In genomic region chr8:87468416-87468957, GRCm38 (mm10) we compare ENCODE assay signal across 9 mouse cellular contexts. TPM values are rescaled to one million over a fixed set of nuclear protein-coding genes. Genes with fewer than 3 reads are reported as not detected.
DNase-seq lines count a peak whose midpoint lies in the region; ATAC-seq and TF ChIP-seq lines count a peak whose summit lies in the region.
"Had no signal": no experiment of that assay in that cellular context is flagged by ENCODE, and none has a peak within 500 bp of the region (broad histone marks: within the 10 kb centered on the region; RNA-seq: fewer than 3 reads in every experiment).

No protein-coding gene starts in this region.

- peak overlapping the region; percentile 37 for H3K4me2 ChIP-seq in lung, embryonic 14.5 days
- peak overlapping the region; percentile 98 for H3K4me2 ChIP-seq in neural tube, embryonic 15.5 days

- H3K27ac ChIP-seq in lung, embryonic 14.5 days (ENCODE audit: low read depth), result no peak overlapping the region
- no peak overlapping the region for H3K27ac ChIP-seq in limb, embryonic 10.5 days
- no peak overlapping the region; the same call in 1 of the 2 replicates for H3K27ac ChIP-seq in neural tube, embryonic 15.5 days (replicated peaks)

- no peak for TF ChIP-seq CTCF in lung, embryonic 14.5 days (IDR thresholded peaks at IDR 0.05; ENCODE audit: low read depth)

- H3K27me3 ChIP-seq in lung, embryonic 14.5 days (ENCODE audit: insufficient read depth, low read length), result peaks cover 77% of the 10 kb centered on the region
- H3K27me3 ChIP-seq in limb, embryonic 10.5 days (ENCODE audit: low read depth, poor library complexity, severe bottlenecking), result peaks cover 98% of the 10 kb centered on the region
- H3K27me3 ChIP-seq in neural tube, embryonic 15.5 days (replicated peaks), result peaks cover 72% of the 10 kb centered on the region

- H3K4me3 ChIP-seq in lung, embryonic 14.5 days (ENCODE audit: low read depth, low read length), result peak overlapping the region; percentile 6; the same call in 1 of the 2 replicates
- peak overlapping the region; percentile 43 for H3K4me3 ChIP-seq in limb, embryonic 10.5 days
- peak overlapping the region; percentile 71 for H3K4me3 ChIP-seq in neural tube, embryonic 15.5 days (replicated peaks)

- H3K4me1 ChIP-seq in lung, embryonic 14.5 days (ENCODE audit: insufficient read depth), result no peaks in the 10 kb centered on the region
- H3K4me1 ChIP-seq in limb, embryonic 10.5 days, result peaks cover 57% of the 10 kb centered on the region
- H3K4me1 ChIP-seq in neural tube, embryonic 15.5 days, result peaks cover 47% of the 10 kb centered on the region

- no peaks in the 10 kb centered on the region for H3K9me3 ChIP-seq in lung, embryonic 14.5 days (ENCODE audit: low read depth, low read length)
- no peaks in the 10 kb centered on the region for H3K9me3 ChIP-seq in limb, embryonic 10.5 days (replicated peaks)
- no peaks in the 10 kb centered on the region for H3K9me3 ChIP-seq in neural tube, embryonic 15.5 days (replicated peaks)

- no peak overlapping the region for H3K9ac ChIP-seq in lung, embryonic 14.5 days
- 0 out of 2 replicates have a peak overlapping the region, but pooled peaks have one; percentile 20 for H3K9ac ChIP-seq in neural tube, embryonic 15.5 days (replicated peaks)

- no peaks in the 10 kb centered on the region for H3K36me3 ChIP-seq in lung, embryonic 14.5 days (ENCODE audit: insufficient read depth)
- no peaks in the 10 kb centered on the region for H3K36me3 ChIP-seq in limb, embryonic 10.5 days
- no peaks in the 10 kb centered on the region for H3K36me3 ChIP-seq in neural tube, embryonic 15.5 days

- under 1% methylated on average over 23 of the region's 23 CpGs for WGBS in lung, embryonic 14.5 days
- under 1% methylated on average over 23 of the region's 23 CpGs for WGBS in limb, embryonic 10.5 days
- WGBS in neural tube, embryonic 15.5 days, result 2% methylated on average over 23 of the region's 23 CpGs

- ATAC-seq in lung, embryonic 14.5 days (ENCODE audit: insufficient read depth), result no peak
- no peak for ATAC-seq in neural tube, embryonic 15.5 days (ENCODE audit: low FRiP score)

- DNase-seq in cerebellum, adult 11-12 months, result peak; percentile 49
- no peak for DNase-seq in cerebellum, adult 9-10 months
- peak; percentile 12 for DNase-seq in lung, embryonic 14.5 days
- no peak for DNase-seq in lung, postnatal 14 days
- DNase-seq in limb, embryonic 10.5 days (ENCODE audit: low spot score), result no peak
- DNase-seq in urinary bladder, postnatal 4 days (ENCODE audit: low spot score in 2 of 2), result no peak
- DNase-seq in lung, postnatal 25 days (ENCODE audit: low spot score), result no peak

RNA-seq across cellular contexts. Expression of gene Cbln1, which starts 3.9 kb away (rescaled TPM):
- not detected in 2 replicates for polyA plus RNA-seq in lung, embryonic 14.5 days (2014; fragmentation: Nextera tagmentation; extraction: Ambion mirVana)
- polyA plus RNA-seq in limb, embryonic 10.5 days (2016; fragmentation: Nextera tagmentation; extraction: Ambion mirVana), result 1.8 and 2.1 TPM in 2 replicates
- 20.2 and 25.5 TPM in 2 replicates for polyA plus RNA-seq in neural tube, embryonic 15.5 days (2015; fragmentation: Nextera tagmentation; extraction: Ambion mirVana)
- polyA plus RNA-seq: liver, embryonic 16.5 days had no signal

Comparison
In these comparisons a context has a peak if more than half of its experiments do, and no peak if none do; other contexts are left out.
1. DNase-seq: peak in cerebellum, adult 11-12 months (single experiment) and lung, embryonic 14.5 days (single experiment); none in cerebellum, adult 9-10 months (single experiment), lung, postnatal 14 days (single experiment), limb, embryonic 10.5 days (single experiment), urinary bladder, postnatal 4 days (0 of 2) and lung, postnatal 25 days (single experiment).
2. H3K4me3 ChIP-seq: peak in every context shown above with its lines; median percentile 71 in neural tube, embryonic 15.5 days; 43 in limb, embryonic 10.5 days; 6 in lung, embryonic 14.5 days.